Mouse (Mus musculus) T-helper 17 cell (primary cell): ENCODE results near the gene Apol8.

Source experiments
- in situ Hi-C, 2 experiments: fragments of 300-600 bp; cut with MboI, MseI; formaldehyde crosslinking; loops; 1 replicate in 1 of 2; 2 replicates in 1 of 2; pipeline ENCODE4 v1.15.1; 2025; ENCODE audit warnings: high pct_unique_total_duplicates in 2 of 2

Apol8 gene

GRCm38 (mm10) chr15:77789186-77789585 is 32.4 kb upstream of the Apol8 start:
- in situ Hi-C loops: no loop called here

GRCm38 (mm10) chr15:77788356-77788755 is 31.6 kb upstream of the Apol8 start:
- in situ Hi-C loops: no loop called here

- in situ Hi-C loops: no loop called here
Observed at GRCm38 (mm10) chr15:77785807-77786206, 29.0 kb upstream of the Apol8 start.

GRCm38 (mm10) chr15:77784039-77784824 is 27.4 kb upstream of the Apol8 start:
- in situ Hi-C loops: no loop called here

- in situ Hi-C loops: no loop called here
Observed at GRCm38 (mm10) chr15:77782449-77783014, 25.7 kb upstream of the Apol8 start.

GRCm38 (mm10) chr15:77775186-77775963 is 18.6 kb upstream of the Apol8 start:
- in situ Hi-C loops: loop anchor here in 1 of 2 experiments (5.0 kb wide), 1 partner anchor 142 kb away; no protein-coding TSS in a partner anchor

GRCm38 (mm10) chr15:77774303-77774702 is 17.5 kb upstream of the Apol8 start:
- in situ Hi-C loops: loop anchor here in 1 of 2 experiments (5.0 kb wide), 1 partner anchor 138 kb away; no protein-coding TSS in a partner anchor

GRCm38 (mm10) chr15:77773099-77773915 is 16.5 kb upstream of the Apol8 start:
- in situ Hi-C loops: loop anchor here in 1 of 2 experiments (5.0 kb wide), 1 partner anchor 139 kb away; no protein-coding TSS in a partner anchor

GRCm38 (mm10) chr15:77770942-77771341 is 14.1 kb upstream of the Apol8 start:
- in situ Hi-C loops: loop anchor here in 1 of 2 experiments (5.0 kb wide), 1 partner anchor 141 kb away; no protein-coding TSS in a partner anchor

- in situ Hi-C loops: loop anchor here in 1 of 2 experiments (5.0 kb wide), 1 partner anchor 142 kb away; no protein-coding TSS in a partner anchor
Observed at GRCm38 (mm10) chr15:77770341-77770740, 13.5 kb upstream of the Apol8 start.

GRCm38 (mm10) chr15:77766981-77767380 is 10.2 kb upstream of the Apol8 start:
- in situ Hi-C loops: no loop called here

GRCm38 (mm10) chr15:77765484-77766093 is 8.8 kb upstream of the Apol8 start:
- in situ Hi-C loops: no loop called here

- in situ Hi-C loops: no loop called here
Observed at GRCm38 (mm10) chr15:77764391-77765006, 7.7 kb upstream of the Apol8 start.

GRCm38 (mm10) chr15:77763702-77764101 is 6.9 kb upstream of the Apol8 start:
- in situ Hi-C loops: no loop called here

GRCm38 (mm10) chr15:77763050-77763449 is 6.2 kb upstream of the Apol8 start:
- in situ Hi-C loops: no loop called here

GRCm38 (mm10) chr15:77761561-77762380 is 5.0 kb upstream of the Apol8 start:
- in situ Hi-C loops: no loop called here

- in situ Hi-C loops: no loop called here
Observed at GRCm38 (mm10) chr15:77761083-77761482, 4.3 kb upstream of the Apol8 start.

- in situ Hi-C loops: no loop called here
Observed at GRCm38 (mm10) chr15:77760037-77760436, 3.2 kb upstream of the Apol8 start.

- in situ Hi-C loops: no loop called here
Observed at GRCm38 (mm10) chr15:77757586-77758226, 903 bp upstream of the Apol8 start.
